Mouse (Mus musculus) activated CD4-positive, CD25-positive, alpha-beta regulatory T cell (primary cell): Measurements from ENCODE around the gene Slamf8. TPM values are rescaled to one million over a fixed set of nuclear protein-coding genes. Genes with fewer than 3 reads are reported as not detected.

Experiments used
- polyA plus RNA-seq, 2 experiments: library from polyadenylated mRNA; unstranded; fragments of 100-300 nt; shearing (Covaris generic); gene quantifications; one replicate each; pipeline ENCODE4 v1.2.1; 2017

The Slamf8 gene
- 1 to 10 TPM in 1 of 2 experiments, under 1 TPM in 1; 0.25 to 1.2 TPM for polyA plus RNA-seq

DNA sequence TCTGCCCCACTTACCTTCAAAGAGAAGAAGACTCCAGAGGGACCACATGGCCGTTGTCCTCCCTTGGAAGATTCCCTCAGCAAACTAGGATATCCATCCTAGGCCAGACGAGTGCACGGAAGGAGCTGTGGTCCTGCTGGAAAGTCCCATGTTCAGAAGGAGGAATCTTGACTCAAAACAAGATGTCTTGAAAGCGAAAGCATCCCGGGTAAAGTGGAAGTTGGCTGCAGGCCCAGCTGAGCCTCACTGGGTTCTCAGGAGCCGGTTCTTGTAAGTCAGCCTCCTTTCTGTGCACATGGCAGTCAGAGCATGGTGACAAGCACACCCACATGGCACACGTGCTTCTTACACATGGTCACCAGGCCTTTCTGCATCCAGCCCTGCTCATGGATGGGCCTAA lies at the start of gene Slamf8:
Gene Slamf8, minus strand, starts transcription at position 184 of the 400 bp plus-strand sequence.

DNA sequence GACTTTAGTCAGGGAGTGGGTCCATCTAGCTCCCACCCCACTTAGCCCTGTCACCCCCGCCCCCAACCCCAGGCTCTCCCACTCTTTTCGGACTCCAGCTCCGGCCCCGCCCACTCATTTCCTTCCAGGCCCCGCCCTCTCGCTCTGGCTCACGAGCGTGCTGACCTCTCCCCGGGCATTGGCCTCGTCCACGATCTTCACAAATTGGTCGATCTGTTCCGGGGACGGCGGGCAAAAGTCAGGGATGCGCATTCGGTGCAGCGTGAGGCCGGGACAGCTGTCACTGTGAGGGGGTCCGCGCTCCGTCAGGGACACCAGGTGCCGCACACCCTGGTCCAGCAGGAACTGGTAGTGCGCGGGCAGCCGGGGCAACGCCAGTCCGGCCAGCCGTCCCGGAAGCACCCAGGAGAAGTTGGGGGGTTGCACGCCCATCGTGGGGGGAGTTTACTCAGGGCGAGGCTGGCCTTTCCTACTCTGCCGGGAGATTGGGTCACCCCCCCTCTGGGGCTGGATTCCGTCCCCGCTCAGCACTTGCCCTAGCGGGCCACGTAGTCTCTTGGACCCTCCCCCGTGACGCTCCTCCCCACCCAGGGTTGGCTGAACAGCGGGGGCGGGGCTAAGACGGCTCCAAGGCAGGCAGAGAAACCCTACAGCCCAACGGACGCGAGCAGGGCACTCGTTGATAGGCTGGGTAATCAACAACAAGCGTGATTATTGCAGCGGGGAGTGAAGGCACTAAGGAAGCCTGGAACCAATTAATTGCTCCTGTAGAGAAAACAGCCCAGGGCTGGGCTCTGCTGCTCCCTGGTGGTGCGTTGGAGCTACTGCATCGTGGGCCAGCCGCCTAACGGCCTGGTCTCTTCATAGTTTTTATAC lies 42.3 kb upstream of the Slamf8 start, which contains the start of gene Dusp23:
Gene Dusp23, minus strand, starts transcription at position 512 of the 876 bp plus-strand sequence.

GRCm38 (mm10) chr1:172602326-172602725 lies 12.0 kb upstream of the Slamf8 start, which contains the start of gene Fcrl6:
TSS of gene Fcrl6 (minus strand) at chr1:172602551.

GRCm38 (mm10) chr1:172555638-172556037 lies 34.7 kb downstream of the Slamf8 start, which contains the start of gene Vsig8:
TSS of gene Vsig8 (plus strand) at chr1:172555938.

Other genes starting within 250 kb of the Slamf8 start
- gene Kcnj10, start 249.4 kb downstream of the Slamf8 start, polyA plus RNA-seq, result not detected
- 1 to 10 TPM; 6.4 to 6.8 TPM for gene Pigm, start 214.0 kb downstream of the Slamf8 start, polyA plus RNA-seq
- gene Slamf9, start 115.2 kb downstream of the Slamf8 start, polyA plus RNA-seq, result not detected
- under 1 TPM; 0.18 to 0.48 TPM for gene Igsf9, start 108.8 kb downstream of the Slamf8 start, polyA plus RNA-seq
- 100 to 1,000 TPM; 173 to 356 TPM for gene Tagln2, start 90.5 kb downstream of the Slamf8 start, polyA plus RNA-seq
- 1 to 10 TPM in 1 of 2 experiments, under 1 TPM in 1; 0.21 to 1.2 TPM for gene Cfap45, start 69.8 kb downstream of the Slamf8 start, polyA plus RNA-seq
- not detected for gene Vsig8, start 34.6 kb downstream of the Slamf8 start, polyA plus RNA-seq
- gene Fcrl6, start 12.0 kb upstream of the Slamf8 start, polyA plus RNA-seq, result not detected
- 1 to 10 TPM; 4.4 to 5.8 TPM for gene Dusp23, start 42.4 kb upstream of the Slamf8 start, polyA plus RNA-seq
- gene Crp, start 107.5 kb upstream of the Slamf8 start, polyA plus RNA-seq, result not detected